Mouse (Mus musculus): Measurements from ENCODE around the gene Dmrt3. TPM values are rescaled to one million over a fixed set of nuclear protein-coding genes. Genes with fewer than 3 reads are reported as not detected.

Dmrt3 gene
- total and polyA plus RNA-seq, 3 experiments, result not detected

DNA sequence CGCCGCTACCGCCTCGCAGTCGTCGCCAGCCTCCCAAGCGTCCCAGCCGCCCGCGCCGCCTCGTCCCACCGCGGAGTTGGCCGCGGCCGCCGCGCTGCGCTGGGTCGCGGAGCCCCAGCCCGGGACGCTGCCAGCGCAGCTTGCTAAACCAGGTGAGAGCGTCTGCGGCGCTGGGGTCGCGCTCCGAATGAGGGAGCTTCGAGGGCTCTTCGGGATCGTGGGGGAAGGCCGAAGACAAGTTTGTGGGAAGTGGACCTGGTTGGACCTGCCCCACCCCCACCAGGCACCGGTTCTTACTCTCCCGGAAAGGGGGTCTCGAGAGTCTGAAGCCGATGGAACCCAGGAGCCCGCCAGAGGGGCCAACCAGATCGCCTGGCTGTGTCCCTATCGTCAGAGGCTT is 1.0 kb downstream of the Dmrt3 start:
- no peak for DNase-seq (ENCODE audit: low read depth, low spot score)
- Histone ChIP-seq H3K4me1 (ENCODE audit: control insufficient read depth in 1 of 2, insufficient read depth in 2 of 2, low read length in 2 of 2) (no peaks in the 10 kb centered on the region), H3K4me3 (ENCODE audit: control insufficient read depth in 1 of 2, insufficient read depth in 1 of 2, low read depth in 2 of 2, low read length in 2 of 2) (no peak overlapping the region), H3K27me3 (ENCODE audit: control insufficient read depth in 1 of 2, insufficient read depth in 2 of 2, low read length in 2 of 2) (no peaks in the 10 kb centered on the region), H3K9ac (ENCODE audit: control insufficient read depth, low read depth, low read length, poor library complexity, severe bottlenecking) (no peak overlapping the region), H3K9me3 (replicated peaks; ENCODE audit: insufficient read depth, low read length) (no peaks in the 10 kb centered on the region), H3K36me3 (ENCODE audit: control insufficient read depth in 1 of 2, insufficient read depth in 2 of 2, low read length in 2 of 2) (no peaks in the 10 kb centered on the region), H3K27ac (ENCODE audit: control insufficient read depth, low read depth, low read length) (no peak overlapping the region), H3K79me2 (ENCODE audit: control insufficient read depth, insufficient read depth, low read length, poor library complexity) (no peaks in the 10 kb centered on the region)
- TF ChIP-seq ZNF384 (IDR thresholded peaks at IDR 0.05; ENCODE audit: low read depth, low read length) (no peak), CHD2 (IDR thresholded peaks at IDR 0.05; ENCODE audit: low read length) (no peak), CHD1 (IDR thresholded peaks at IDR 0.05; ENCODE audit: low read depth, low read length) (no peak), EP300 (IDR thresholded peaks at IDR 0.05; ENCODE audit: low read depth in 1 of 2, low read length in 2 of 2) (no peak), BHLHE40 (IDR thresholded peaks at IDR 0.05; ENCODE audit: borderline replicate concordance, low read depth, low read length) (no peak), CTCF (IDR thresholded peaks at IDR 0.05 in 2 of 3, conservative IDR thresholded peaks at IDR 0.05 in 1 of 3; ENCODE audit: control insufficient read depth in 1 of 3, insufficient read depth in 1 of 3, low read depth in 2 of 3, low read length in 3 of 3, poor library complexity in 1 of 3, severe bottlenecking in 1 of 3) (no peak), MEF2A (IDR thresholded peaks at IDR 0.05; ENCODE audit: extremely low read depth, insufficient replicate concordance, low read depth, low read length, poor library complexity, severe bottlenecking) (no peak), ELF1 (IDR thresholded peaks at IDR 0.05; ENCODE audit: low read depth, low read length) (no peak), USF1 (IDR thresholded peaks at IDR 0.05; ENCODE audit: low read depth, low read length) (no peak), SMC3 (IDR thresholded peaks at IDR 0.05; ENCODE audit: low read depth, low read length) (no peak), UBTF (IDR thresholded peaks at IDR 0.05; ENCODE audit: borderline replicate concordance, insufficient read depth, low read depth, low read length) (no peak), MAZ (IDR thresholded peaks at IDR 0.05; ENCODE audit: low read depth, low read length) (no peak), ZKSCAN1 (IDR thresholded peaks at IDR 0.05; ENCODE audit: low read depth, low read length) (no peak), TAL1 (IDR thresholded peaks at IDR 0.05; ENCODE audit: low read length) (no peak), NRF1 (IDR thresholded peaks at IDR 0.05; ENCODE audit: insufficient read depth, low read depth, low read length, poor library complexity, severe bottlenecking) (no peak), POLR2A (IDR thresholded peaks at IDR 0.05; ENCODE audit: control insufficient read depth in 1 of 2, insufficient read depth in 1 of 2, low read depth in 1 of 2, low read length in 2 of 2, poor library complexity in 1 of 2) (no peak), USF2 (IDR thresholded peaks at IDR 0.05; ENCODE audit: borderline replicate concordance in 1 of 2, insufficient read depth in 1 of 2, low read depth in 1 of 2, low read length in 2 of 2) (no peak), E2F4 (IDR thresholded peaks at IDR 0.05; ENCODE audit: borderline replicate concordance, low read depth, low read length) (no peak), POLR2AphosphoS2 (IDR thresholded peaks at IDR 0.05; ENCODE audit: low read length) (no peak)
